Mouse (Mus musculus): ENCODE data around the gene 4931428L18Rik. TPM values are rescaled to one million over a fixed set of nuclear protein-coding genes. Genes with fewer than 3 reads are reported as not detected.

Gene 4931428L18Rik
- total and polyA plus RNA-seq, 3 experiments = not detected

DNA sequence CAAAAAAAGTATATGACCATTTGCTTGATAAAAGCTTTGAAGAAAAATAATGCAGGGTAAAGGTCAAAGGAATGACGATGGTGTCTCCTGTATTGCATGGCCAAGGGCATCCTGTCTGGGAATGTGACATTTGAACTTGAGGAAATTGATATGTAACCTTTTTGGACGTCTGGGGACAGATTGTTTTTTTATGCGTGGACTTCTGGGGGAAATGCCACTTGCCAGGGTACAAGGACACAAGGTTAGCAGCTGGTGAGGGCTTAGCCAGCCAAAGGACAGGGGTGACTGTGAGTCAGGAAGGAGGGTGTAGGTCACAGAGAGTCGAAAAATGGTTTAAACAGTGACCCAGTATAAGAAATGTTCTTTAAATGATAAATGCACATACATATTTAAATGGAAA is 109.0 kb downstream of the 4931428L18Rik start:
- H3K36me3 ChIP-seq (ENCODE audit: control insufficient read depth in 1 of 2, insufficient read depth in 2 of 2, low read length in 2 of 2) = no peaks in the 10 kb centered on the region
- H3K79me2 ChIP-seq (ENCODE audit: control insufficient read depth, insufficient read depth, low read length, poor library complexity) = no peaks in the 10 kb centered on the region
- no peak for TF ChIP-seq CHD1 (IDR thresholded peaks at IDR 0.05; ENCODE audit: low read depth, low read length)
- no peak for TF ChIP-seq MAZ (IDR thresholded peaks at IDR 0.05; ENCODE audit: low read depth, low read length)
- TF ChIP-seq MAFK (IDR thresholded peaks at IDR 0.05; ENCODE audit: borderline replicate concordance, low read depth, low read length) = no peak
- TF ChIP-seq CTCF (IDR thresholded peaks at IDR 0.05 in 2 of 3, conservative IDR thresholded peaks at IDR 0.05 in 1 of 3; ENCODE audit: control insufficient read depth in 1 of 3, insufficient read depth in 1 of 3, low read depth in 2 of 3, low read length in 3 of 3, poor library complexity in 1 of 3, severe bottlenecking in 1 of 3) = no peak
- no peak for TF ChIP-seq POLR2AphosphoS5 (IDR thresholded peaks at IDR 0.05; ENCODE audit: borderline replicate concordance, low read depth, low read length)
- no peak for TF ChIP-seq E2F4 (IDR thresholded peaks at IDR 0.05; ENCODE audit: borderline replicate concordance, low read depth, low read length)
- TF ChIP-seq MAX (IDR thresholded peaks at IDR 0.05; ENCODE audit: low read length) = no peak
- TF ChIP-seq KAT2A (conservative IDR thresholded peaks at IDR 0.05; ENCODE audit: low read depth, low read length) = no peak
- no peak for TF ChIP-seq NRF1 (IDR thresholded peaks at IDR 0.05; ENCODE audit: insufficient read depth, low read depth, low read length, poor library complexity, severe bottlenecking)
- TF ChIP-seq TBP (IDR thresholded peaks at IDR 0.05; ENCODE audit: low read depth, low read length) = no peak
- TF ChIP-seq RAD21 (IDR thresholded peaks at IDR 0.05; ENCODE audit: low read depth, low read length) = no peak
- TF ChIP-seq MEF2A (IDR thresholded peaks at IDR 0.05; ENCODE audit: extremely low read depth, insufficient replicate concordance, low read depth, low read length, poor library complexity, severe bottlenecking) = no peak
- no peak for TF ChIP-seq USF2 (IDR thresholded peaks at IDR 0.05; ENCODE audit: borderline replicate concordance in 1 of 2, insufficient read depth in 1 of 2, low read depth in 1 of 2, low read length in 2 of 2)
- no peak for TF ChIP-seq ETS1 (IDR thresholded peaks at IDR 0.05; ENCODE audit: low read depth, low read length)
- TF ChIP-seq HCFC1 (IDR thresholded peaks at IDR 0.05; ENCODE audit: low read depth, low read length) = no peak
- no peak for TF ChIP-seq ZKSCAN1 (IDR thresholded peaks at IDR 0.05; ENCODE audit: low read depth, low read length)
- no peak for TF ChIP-seq MYB (IDR thresholded peaks at IDR 0.05; ENCODE audit: low read depth, low read length)
- no peak for TF ChIP-seq ZMIZ1 (IDR thresholded peaks at IDR 0.05; ENCODE audit: low read depth, low read length)
- no peaks in the 10 kb centered on the region for H3K4me1 ChIP-seq (ENCODE audit: control insufficient read depth in 1 of 2, insufficient read depth in 2 of 2, low read length in 2 of 2)
- H3K4me3 ChIP-seq (ENCODE audit: control insufficient read depth in 1 of 2, insufficient read depth in 1 of 2, low read depth in 2 of 2, low read length in 2 of 2) = no peak overlapping the region
- no peaks in the 10 kb centered on the region for H3K27me3 ChIP-seq (ENCODE audit: control insufficient read depth in 1 of 2, insufficient read depth in 2 of 2, low read length in 2 of 2)
- no peak overlapping the region for H3K9ac ChIP-seq (ENCODE audit: control insufficient read depth, low read depth, low read length, poor library complexity, severe bottlenecking)
- H3K27ac ChIP-seq (ENCODE audit: control insufficient read depth, low read depth, low read length) = no peak overlapping the region
- H3K9me3 ChIP-seq (replicated peaks; ENCODE audit: insufficient read depth, low read length) = no peaks in the 10 kb centered on the region
- DNase-seq (ENCODE audit: low read depth, low spot score) = no peak

DNA sequence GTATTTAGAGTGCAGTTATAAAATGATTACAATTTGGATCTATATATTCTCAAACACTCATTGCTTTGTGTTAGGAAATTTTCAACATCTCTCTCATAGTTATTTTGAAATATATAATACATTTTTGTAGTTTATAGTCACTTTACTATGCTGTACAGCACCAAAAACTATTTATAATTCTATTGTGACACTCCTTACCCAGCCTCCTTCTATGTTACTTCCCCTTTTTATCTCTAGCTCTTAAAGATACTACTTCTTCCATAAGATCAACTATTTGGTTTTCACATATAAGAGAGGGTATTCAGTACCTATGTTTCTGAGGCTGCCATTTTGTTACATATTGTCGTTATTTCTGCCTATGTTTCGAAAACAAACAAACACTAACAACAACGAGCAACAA is 114.5 kb downstream of the 4931428L18Rik start:
- Histone ChIP-seq H3K27me3 (ENCODE audit: control insufficient read depth in 1 of 2, insufficient read depth in 2 of 2, low read length in 2 of 2) (no peaks in the 10 kb centered on the region), H3K27ac (ENCODE audit: control insufficient read depth, low read depth, low read length) (no peak overlapping the region)
- TF ChIP-seq TAL1 (IDR thresholded peaks at IDR 0.05; ENCODE audit: low read length) (no peak), ZC3H11A (IDR thresholded peaks at IDR 0.05; ENCODE audit: low read depth, low read length) (no peak), RCOR1 (IDR thresholded peaks at IDR 0.05; ENCODE audit: low read depth, low read length) (no peak), RAD21 (IDR thresholded peaks at IDR 0.05; ENCODE audit: low read depth, low read length) (no peak), HCFC1 (IDR thresholded peaks at IDR 0.05; ENCODE audit: low read depth, low read length) (no peak), POLR2A (IDR thresholded peaks at IDR 0.05; ENCODE audit: control insufficient read depth in 1 of 2, insufficient read depth in 1 of 2, low read depth in 1 of 2, low read length in 2 of 2, poor library complexity in 1 of 2) (no peak), MAX (IDR thresholded peaks at IDR 0.05; ENCODE audit: low read length) (no peak), SIN3A (IDR thresholded peaks at IDR 0.05; ENCODE audit: low read length) (no peak), CHD1 (IDR thresholded peaks at IDR 0.05; ENCODE audit: low read depth, low read length) (no peak), NELFE (IDR thresholded peaks at IDR 0.05; ENCODE audit: low read depth, low read length) (no peak), MAFK (IDR thresholded peaks at IDR 0.05; ENCODE audit: borderline replicate concordance, low read depth, low read length) (no peak), GABPA (IDR thresholded peaks at IDR 0.05; ENCODE audit: low read depth, low read length) (no peak), MAZ (IDR thresholded peaks at IDR 0.05; ENCODE audit: low read depth, low read length) (no peak), MXI1 (IDR thresholded peaks at IDR 0.05; ENCODE audit: low read depth, low read length) (no peak), JUND (IDR thresholded peaks at IDR 0.05; ENCODE audit: low read depth, low read length) (no peak)

More for the DNA sequence above, 114.5 kb downstream of the 4931428L18Rik start:
- Histone ChIP-seq H3K36me3 (ENCODE audit: control insufficient read depth in 1 of 2, insufficient read depth in 2 of 2, low read length in 2 of 2) (no peaks in the 10 kb centered on the region), H3K9me3 (replicated peaks; ENCODE audit: insufficient read depth, low read length) (no peaks in the 10 kb centered on the region), H3K9ac (ENCODE audit: control insufficient read depth, low read depth, low read length, poor library complexity, severe bottlenecking) (no peak overlapping the region), H3K79me2 (ENCODE audit: control insufficient read depth, insufficient read depth, low read length, poor library complexity) (no peaks in the 10 kb centered on the region), H3K4me3 (ENCODE audit: control insufficient read depth in 1 of 2, insufficient read depth in 1 of 2, low read depth in 2 of 2, low read length in 2 of 2) (no peak overlapping the region), H3K4me1 (ENCODE audit: control insufficient read depth in 1 of 2, insufficient read depth in 2 of 2, low read length in 2 of 2) (no peaks in the 10 kb centered on the region)
- no peak for DNase-seq (ENCODE audit: low read depth, low spot score)

All from MEL (cell line).